Mouse (Mus musculus): Measurements from ENCODE around the gene Kif3c.

Kif3c gene

DNA sequence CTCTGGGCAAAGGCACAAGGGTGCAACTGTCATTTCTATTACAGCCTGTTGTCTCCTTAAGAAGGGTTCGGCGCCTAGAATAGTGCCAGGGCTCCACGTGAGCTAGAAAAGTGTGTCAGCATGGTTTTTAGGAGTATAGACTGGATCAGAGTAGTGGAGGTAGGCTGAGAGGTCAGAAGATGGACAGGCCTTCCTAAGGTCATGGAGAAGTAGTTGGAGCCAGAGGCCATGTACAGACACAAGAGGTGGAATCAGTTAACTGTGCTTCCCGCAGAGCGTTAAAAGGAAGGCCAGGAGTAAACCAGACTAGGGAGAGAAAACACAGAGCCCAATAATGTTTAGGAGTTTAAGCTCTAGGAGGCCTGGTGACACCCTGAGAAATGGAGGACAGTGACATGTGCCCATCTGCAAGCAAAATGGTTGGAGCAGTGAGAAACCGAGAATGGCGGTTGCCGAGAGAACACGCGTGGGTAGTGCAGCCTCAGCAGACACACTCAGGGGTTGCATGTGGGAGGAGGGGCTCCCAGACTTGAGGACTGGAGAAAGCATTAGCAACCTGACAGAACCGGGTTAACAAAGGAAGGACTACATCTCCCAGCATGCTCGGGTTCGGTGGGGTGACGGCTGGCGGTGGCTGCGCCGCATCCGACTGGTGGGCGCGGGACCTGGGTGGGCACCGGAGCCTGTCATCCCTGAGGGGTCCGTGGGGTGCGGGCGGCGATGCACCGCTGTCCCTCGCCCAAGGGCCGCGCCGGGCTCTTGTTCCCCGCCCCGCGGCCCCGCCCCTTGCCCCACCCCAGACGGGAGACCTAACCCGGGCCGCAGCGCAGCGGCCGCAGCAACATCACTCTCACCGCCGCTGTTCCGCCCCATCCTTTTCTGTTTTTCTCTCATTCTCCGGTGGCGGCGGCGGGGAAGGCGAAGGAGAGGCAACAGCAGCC, at the start of gene Kif3c:
Gene Kif3c, plus strand, starts transcription at position 625 of the 941 bp plus-strand sequence.
- DNase-seq, result peak; percentile 84

DNA sequence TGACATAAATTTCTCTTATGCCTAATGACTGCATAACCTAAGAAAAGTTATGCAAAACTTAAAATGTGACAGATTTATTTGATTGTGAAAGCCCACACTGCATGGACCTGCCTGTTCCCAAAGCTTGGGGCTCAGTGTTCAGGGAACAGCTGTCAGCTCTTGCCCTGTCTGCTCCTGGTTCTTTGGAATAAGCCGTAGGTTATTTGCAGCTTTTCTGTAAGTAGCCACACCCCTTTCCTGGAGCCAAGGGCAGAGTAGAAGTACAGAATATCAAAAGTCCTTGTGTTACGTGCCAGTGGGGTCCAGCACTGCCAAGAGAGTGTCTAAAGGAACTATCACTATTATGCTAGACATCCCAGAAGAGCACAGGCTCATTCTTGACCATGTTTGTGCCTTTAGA, 48.8 kb upstream of the Kif3c start:
- DNase-seq, result no peak

DNA sequence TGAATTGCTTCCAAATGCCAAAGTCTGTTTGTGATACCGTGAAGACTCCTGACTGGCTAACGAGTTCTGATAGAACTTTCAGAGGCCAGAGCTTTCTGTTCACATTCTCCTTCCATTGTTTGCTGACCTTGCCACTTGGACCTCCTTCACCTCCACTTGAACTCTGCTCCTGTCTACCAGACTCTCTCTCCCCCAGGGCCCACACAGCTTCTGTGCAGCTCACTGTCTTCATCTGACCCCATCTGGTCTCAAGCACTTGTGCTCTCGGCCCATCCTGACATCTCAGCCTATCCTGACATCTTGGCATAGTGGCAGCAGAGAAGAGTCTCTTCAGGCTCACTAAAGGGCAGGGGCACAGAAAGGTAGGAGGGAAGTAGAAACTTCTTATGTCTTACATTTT, 48.0 kb upstream of the Kif3c start:
- no peak for DNase-seq

DNA sequence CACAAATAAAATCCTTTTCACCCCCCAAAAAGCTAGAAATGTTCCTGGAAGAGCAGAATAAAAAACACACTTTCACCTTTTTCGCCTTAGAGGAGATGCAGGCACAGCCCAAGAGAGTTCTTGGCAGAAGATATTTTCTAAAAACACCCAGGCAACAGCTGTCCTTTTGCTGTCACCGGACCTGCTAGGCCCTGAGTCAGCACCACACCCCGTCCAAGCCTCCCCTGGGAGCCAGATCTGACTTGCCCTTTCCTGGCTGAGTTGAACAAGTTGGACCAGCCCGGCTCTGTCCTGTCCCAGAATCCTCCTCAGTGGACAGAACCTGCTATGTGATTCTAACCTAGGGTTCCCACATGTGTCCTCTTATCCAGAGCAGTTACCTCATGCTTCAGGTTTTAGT, 45.6 kb upstream of the Kif3c start:
- DNase-seq, result no peak

DNA sequence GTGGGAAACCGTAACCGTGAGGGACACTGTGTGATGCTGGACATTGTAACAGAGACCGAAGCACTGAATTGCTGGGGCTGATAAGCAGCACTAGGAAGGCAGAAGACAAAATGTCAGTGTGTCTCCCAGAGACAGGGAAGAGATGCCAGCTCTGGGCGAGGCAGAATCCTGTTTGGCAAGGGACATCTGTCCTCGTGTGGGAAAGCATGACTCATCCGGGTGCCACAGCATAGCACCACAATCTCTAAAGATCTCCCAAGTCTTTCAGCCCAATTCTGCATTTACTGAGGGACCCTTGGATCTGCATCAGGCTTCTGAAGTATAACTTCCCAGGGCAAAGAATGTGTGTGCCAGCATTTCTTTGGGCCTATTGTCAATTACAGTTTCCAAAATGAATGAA, 41.7 kb upstream of the Kif3c start:
- DNase-seq, result no peak

DNA sequence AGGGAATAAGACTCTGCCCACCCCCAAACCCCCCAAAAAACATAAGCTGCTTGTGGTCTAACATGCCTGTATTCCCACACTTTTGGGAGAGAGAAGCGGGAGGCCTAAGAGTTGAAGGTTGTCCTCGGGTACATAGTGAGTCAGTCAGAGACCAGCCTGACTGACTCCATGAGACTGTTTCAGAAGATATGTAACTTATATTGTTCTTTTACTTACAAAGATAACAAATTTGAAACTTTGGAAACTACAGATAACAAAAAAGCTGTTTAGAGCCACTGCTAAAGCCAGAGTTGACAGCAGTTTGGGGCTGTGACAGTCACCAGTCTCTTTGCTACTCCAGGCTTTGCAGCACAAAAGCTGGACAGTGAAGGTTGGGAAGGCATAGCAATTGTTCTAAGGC, 39.7 kb upstream of the Kif3c start:
- DNase-seq, result no peak

DNA sequence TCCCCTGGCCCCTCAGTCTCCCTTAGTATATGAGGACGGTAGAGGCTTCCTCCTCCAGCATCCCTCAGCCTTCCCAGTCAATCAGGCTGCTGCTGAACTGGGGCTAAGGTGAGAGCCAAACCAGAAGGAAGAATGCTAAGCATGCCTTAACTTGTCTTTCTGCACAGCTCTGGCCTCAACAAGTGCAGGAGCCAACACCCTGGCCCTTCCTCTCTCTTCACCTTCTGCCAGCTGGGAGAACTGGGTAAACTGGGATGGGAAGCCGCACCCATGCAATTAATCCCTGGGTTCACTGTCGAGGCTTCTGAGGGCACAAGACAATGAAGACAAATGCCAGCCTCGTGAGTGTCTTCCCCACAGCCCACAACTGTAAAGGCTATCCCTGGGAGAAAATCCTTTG, 35.3 kb upstream of the Kif3c start:
- DNase-seq, result no peak

DNA sequence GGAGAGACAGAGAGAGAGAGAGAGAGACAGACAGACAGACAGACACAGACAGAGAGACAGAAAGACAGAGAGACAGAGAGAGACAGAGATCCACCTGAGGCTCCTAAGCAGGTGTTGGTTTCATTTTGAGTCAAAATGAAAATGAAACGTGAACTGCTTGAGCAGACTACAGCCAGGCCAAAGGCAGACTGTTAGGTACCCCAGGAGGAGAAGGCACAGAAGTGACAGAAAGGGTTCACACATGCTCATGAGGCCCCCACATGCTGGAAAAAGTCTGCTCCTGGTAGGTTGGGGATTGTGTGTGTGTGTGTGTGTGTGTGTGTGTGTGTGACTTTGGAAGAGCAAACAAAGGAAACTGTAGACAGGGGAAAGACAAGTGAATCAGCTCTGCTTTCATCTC, 26.0 kb upstream of the Kif3c start:
- no peak for DNase-seq

DNA sequence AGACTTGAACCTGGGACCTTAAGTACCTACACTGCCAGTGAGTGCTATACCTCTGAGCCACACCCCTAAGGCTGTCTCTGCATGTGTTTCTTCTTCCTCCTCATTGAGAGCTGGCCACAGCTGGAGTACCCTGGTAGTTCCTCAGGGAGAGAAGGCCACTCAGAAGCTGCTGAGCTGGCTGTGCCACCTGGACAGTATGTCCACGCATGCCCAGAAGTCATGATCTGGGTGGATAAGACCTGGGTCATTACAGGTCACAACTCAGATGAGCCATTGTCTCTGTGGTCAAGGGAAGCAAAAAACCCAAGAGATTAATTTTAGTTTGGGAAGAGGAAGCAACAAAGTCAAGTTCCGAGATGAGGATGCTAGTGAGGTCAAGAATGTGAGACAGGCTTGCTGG, 20.8 kb upstream of the Kif3c start:
- no peak for DNase-seq

DNA sequence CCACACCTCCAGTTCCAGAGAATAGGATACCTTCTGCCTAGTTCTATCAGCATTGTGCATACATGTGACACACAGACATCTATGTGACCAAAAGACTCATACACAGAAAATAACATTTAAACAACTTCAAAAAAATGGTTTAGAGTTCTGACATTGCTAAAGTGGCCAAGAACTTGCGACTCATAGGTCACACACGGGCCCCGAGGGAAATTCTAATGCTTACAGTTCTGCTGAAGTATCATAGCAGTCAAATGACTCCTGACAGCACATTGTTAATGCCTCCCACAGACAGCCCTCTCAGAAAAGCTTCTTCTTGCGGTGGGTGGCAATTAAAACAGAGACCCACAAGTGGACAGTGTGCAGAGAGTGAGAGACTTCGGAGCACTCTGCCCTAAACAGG, 19.9 kb upstream of the Kif3c start:
- DNase-seq, result no peak

DNA sequence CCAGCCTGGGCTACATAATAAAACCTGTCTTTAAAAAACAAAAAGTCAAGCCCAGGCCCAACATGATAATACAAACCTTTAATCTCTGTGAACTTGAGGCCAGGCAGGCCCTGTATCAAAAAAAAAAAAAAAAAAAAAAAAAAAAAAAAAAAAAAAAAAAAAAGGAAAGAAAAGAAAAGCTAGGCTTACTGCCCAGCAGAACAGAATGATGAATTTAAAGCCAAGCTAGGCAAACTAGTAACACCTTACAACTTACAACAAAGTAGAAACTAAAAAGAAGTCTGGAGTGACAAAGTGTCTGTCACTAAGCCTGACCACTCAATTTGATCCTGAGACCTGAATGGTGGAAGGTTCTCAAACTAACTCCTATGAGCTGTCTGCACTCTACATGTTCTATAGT, 17.2 kb upstream of the Kif3c start:
- DNase-seq, result no peak

DNA sequence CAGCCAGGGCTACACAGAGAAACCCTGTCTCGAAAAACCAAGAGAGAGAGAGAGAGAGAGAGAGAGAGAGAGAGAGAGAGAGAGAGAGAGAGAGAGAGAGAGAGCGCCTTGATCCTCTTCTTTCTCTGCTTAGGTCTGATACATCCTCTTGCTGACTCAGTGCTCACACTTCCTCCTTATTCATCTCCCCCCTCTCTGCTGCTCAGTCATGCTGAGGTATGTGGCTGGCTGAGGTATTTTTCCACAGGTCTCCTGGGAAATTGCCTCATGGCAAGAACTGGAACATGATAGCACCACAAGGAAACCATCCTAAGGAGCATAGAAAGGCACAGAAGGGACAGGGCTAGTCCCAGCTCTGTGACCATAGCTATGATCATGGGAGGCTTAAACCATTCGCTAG, 15.5 kb upstream of the Kif3c start:
- no peak for DNase-seq

DNA sequence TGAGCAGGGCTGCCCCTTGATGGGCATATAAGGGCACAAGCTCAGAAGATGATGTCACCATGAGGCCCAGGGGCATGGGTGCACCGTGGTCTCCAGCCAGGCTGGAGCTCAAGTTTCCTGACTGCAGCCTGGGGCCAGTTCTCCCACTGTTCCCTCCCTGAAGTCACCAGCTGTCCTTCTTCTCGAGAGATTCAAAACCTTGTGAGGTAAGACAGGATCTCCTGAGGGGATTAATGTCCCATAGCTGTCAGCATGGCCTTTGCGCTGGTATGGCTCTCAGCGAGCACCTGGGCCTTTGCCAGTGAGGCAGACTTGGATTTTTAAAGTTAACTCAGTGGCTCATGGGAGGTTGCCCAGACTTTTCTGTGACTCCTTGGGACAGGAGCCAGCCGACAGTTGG, 14.8 kb upstream of the Kif3c start:
- DNase-seq, result no peak

DNA sequence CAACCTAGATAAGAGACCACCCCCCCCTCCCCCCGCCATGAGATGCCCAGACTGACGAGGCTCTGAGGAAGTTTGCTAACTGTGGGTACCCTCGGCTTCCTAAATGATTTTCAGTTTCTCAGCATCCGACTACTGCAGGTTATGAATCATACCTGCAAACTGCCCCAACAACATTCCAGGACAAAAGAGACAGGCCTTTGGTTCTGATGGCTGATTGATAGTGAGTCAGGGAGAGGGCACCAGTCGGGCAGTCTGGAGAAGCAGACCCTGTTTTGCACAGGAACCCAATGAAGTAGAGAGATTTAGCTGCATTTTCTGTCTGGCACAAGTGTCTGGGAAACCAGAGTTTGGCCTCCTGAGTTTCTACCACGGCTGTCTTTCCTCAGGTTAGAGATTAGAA, 12.7 kb upstream of the Kif3c start:
- DNase-seq, result no peak

DNA sequence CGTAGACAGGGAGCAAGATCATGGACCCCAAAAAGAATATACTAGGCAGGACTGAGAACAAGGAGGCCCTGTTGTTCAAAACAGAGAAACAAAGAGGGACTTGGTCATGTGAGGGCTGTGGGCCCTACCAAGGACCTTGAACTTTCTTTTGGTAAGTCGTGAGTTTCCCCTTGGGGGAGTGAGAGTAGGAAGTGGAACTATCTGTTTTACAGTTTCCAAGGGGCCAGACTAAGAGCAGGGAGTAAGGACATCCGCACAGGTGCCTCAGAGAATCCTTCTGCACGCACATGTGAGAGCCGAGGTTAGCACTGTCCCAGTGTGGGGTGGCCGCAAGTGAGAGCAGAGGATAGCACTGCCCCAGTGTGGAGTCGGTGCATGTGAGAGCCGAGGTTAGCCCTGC, 9.9 kb upstream of the Kif3c start:
- DNase-seq, result no peak

DNA sequence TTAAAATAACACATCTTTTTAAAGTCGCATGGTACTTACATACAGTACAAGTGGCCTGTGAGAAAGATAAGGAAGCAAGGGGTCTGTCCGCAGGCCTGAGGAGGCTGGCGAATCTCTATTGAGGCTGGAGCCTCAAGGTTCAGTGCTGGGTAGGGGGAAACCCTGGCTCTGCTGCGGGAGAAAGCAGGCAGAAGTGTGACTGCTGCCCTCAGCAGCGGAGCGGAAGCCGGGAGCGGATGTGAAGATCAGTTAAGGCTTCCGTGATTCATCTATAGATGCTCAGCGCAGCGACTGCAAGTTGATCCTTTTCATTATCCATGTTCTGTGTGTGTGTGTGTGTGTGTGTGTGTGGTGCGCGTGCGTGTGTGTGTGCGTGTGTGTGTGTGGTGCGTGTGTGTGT, 8.1 kb upstream of the Kif3c start:
- DNase-seq, result no peak

DNA sequence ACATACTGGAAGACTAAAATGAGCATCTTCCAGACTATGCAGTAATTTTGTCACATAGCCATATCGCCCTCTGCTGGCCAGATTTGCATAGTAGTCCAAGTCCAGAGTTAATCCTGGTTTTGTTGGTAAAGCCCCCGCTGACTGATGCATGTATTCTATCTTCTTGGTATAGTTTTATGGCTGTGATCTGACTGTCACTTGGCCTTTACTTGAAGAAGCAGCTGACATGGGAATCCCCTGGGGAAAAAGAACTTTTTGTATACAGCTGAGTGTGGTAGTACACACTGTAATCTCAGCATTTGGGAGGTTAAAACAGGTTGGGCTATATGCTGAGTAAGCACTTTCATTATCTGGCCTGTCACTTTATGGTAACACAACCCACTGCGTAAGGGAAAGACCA, 5.6 kb upstream of the Kif3c start:
- peak; percentile 50 for DNase-seq

DNA sequence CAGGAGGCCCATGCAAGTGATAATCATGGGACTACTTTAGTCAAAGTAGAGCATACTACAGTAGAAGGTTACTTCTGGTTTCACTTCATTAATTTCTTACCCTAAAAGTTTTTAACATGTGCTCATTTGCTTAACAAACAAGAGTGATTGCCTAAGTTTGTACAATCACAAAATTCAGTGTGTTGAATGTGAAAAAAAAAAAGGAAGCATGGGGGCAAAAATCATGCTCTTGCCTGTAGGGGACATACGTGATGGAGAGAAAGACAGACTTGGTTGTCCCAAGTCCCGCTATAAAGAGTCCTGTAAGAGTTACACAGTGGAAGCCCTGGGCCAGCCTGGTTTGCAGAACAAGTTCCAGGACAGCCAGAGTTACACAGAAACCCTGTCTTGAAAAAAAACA, 4.9 kb upstream of the Kif3c start:
- DNase-seq, result no peak

DNA sequence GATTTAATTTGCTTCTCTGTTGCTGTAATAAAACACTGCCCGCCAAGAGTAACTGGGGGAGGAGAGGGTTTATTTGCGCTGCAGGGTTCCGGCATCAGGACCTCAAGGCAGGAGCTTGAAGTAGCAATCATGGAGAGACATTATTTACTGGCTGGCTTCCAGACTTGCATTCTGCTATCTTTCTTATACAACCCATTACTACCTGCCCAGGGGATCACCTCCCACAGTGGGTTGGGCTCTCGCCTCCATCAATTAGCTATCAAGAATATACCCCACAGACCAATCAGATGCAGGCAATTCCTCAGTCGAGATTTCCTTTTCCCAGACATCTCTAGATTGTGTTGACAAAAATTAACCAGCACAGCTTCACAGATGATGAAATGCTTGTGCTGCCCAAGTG, 856 bp upstream of the Kif3c start:
- peak; percentile 58 for DNase-seq

DNA sequence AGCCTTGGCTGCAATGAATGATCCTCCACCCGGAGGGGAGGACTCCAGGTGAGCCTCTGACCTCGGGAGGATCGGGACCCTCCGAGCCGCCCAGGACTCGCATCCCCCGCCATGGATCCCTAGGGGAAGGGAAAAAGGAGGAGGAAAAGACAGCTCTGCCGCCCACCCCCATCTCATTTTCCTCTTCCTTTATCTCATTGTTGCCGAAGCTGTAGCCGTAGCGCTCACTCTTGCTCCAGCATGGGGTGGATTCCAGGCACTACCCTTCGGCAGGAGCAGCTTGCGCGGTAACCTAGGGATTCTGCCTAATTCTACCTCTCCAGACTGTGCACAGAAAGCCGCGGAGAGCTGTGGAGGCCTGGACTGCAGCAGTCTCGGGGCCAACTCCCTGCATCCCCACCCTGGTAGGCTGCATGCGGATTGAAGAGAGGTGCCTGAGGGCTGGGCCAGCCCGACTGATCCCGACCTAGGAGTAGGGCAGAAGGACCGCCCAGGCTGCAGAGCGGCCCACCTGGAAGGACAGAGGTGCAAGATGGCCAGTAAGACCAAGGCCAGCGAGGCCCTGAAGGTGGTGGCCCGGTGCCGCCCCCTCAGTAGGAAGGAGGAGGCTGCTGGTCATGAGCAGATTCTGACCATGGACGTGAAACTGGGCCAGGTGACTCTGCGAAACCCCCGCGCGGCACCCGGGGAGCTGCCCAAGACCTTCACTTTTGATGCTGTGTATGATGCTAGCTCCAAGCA, 687 bp downstream of the Kif3c start:
- DNase-seq, result peak; percentile 73

DNA sequence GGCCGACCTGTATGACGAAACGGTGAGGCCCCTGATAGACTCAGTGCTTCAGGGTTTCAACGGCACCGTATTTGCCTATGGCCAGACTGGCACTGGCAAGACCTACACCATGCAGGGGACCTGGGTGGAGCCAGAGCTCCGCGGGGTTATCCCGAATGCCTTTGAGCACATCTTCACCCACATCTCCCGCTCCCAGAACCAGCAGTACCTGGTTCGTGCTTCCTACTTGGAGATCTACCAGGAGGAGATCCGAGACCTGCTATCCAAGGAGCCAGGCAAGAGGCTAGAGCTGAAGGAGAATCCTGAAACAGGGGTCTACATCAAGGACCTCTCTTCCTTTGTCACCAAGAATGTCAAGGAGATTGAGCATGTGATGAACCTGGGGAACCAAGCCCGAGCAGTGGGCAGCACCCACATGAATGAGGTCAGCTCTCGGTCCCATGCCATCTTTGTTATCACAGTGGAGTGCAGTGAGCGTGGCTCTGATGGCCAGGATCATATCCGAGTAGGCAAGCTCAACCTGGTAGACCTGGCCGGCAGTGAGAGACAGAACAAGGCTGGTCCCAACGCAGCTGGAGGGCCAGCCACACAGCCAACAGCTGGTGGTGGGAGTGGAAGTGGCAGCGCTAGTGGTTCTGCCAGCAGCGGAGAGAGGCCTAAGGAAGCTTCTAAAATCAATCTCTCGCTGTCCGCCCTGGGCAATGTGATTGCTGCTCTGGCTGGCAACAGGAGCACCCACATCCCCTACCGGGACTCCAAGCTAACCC, 1.4 kb downstream of the Kif3c start:
- DNase-seq, result peak; percentile 57

DNA sequence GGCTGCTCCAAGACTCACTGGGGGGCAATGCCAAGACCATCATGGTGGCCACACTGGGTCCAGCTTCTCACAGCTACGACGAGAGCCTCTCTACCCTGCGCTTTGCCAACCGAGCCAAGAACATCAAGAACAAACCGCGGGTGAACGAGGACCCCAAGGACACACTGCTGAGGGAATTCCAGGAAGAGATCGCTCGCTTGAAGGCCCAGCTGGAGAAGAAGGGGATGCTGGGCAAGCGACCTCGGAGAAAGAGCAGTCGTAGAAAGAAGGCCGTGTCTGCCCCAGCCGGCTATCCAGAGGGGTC, 2.0 kb downstream of the Kif3c start:
- DNase-seq, result no peak

DNA sequence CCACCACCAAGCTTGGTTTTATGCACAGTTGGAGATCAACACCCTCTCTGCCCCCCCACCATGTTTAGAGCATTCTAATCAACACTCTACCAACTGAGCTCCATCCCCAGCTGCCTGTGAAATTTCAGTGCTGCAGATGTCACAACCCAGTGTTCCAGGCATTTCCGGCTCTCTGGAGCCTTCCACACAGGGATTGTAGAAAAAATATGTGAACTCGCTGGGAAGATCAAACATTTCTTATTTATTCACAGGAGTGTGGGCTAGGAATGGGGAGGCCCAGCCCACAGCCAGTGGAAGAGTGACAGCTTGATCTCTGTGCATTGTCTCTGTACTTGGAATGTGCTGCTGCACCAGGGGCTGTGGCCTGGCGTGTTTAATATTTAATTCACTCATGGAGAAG, 3.8 kb downstream of the Kif3c start:
- DNase-seq, result no peak

All from cerebellum, adult 11-12 months (tissue).